Mouse (Mus musculus) ES-E14 (cell line): Measurements from ENCODE around the gene 4930519G04Rik.

ENCODE experiments used
- CHD2 ChIP-seq: IDR thresholded peaks from 2 replicates; pipeline ENCODE4 v1.6.1; 2014; ENCODE audit warnings: mild to moderate bottlenecking, low read depth, low read length, inconsistent platforms
- HCFC1 ChIP-seq: IDR thresholded peaks from 2 replicates; pipeline ENCODE4 v1.6.1; 2012; ENCODE audit warnings: low read length, inconsistent platforms, borderline replicate concordance; ENCODE audit not compliant: insufficient read depth
- MAFK ChIP-seq: IDR thresholded peaks from 2 replicates; pipeline ENCODE4 v1.6.1; 2014; ENCODE audit warnings: mild to moderate bottlenecking, low read depth, low read length, inconsistent platforms; ENCODE audit not compliant: insufficient read depth
- ZC3H11A ChIP-seq: IDR thresholded peaks from 2 replicates; pipeline ENCODE4 v1.6.1; 2012; ENCODE audit warnings: low read depth, mild to moderate bottlenecking, inconsistent platforms, low read length, borderline replicate concordance

DNA sequence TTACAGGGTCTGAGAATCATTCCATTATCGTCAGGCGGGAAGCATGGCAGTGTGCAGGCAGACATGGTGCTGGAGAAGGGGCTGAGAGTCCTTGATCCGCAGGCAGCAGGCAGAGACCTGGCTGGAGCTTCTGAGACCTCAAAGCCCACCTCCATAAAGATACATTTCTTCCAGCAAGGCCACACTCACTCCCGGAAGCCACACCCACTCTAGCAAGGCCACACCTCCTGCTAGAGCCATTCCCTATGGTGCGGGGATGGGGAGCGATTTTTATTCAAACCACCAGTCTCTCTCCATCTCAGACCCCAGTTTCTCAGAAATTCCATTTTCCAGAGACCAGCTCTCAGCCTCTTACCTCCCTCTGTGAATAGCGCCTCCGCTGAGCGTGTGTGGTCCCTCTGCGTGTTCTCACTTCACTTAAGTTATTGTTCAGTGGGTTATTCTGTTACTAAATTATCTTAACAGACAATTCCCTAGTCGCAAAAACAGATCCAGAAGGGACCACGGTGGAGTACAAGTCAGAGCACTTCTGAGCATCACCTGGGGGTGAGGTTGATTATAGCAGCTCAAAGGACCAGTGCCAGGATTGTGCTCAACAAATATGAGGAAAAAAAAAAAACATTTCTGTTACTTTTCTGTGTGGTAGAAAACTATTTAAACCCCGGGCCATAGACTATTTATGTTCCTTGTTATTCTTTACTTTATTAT is 55.3 kb downstream of the 4930519G04Rik start:
- TF ChIP-seq ZC3H11A = no peak
- no peak for TF ChIP-seq CHD2
- no peak for TF ChIP-seq HCFC1
- no peak for TF ChIP-seq MAFK
